Mouse (Mus musculus) ZHBTc4 (cell line): Measurements from ENCODE around the gene Artn.

Experiments used
- DNase-seq: peaks from one replicate; pipeline ENCODE4 v3.0.0-alpha.2; 2011; ENCODE audit warnings: low read depth, low spot score

Gene Artn

DNA sequence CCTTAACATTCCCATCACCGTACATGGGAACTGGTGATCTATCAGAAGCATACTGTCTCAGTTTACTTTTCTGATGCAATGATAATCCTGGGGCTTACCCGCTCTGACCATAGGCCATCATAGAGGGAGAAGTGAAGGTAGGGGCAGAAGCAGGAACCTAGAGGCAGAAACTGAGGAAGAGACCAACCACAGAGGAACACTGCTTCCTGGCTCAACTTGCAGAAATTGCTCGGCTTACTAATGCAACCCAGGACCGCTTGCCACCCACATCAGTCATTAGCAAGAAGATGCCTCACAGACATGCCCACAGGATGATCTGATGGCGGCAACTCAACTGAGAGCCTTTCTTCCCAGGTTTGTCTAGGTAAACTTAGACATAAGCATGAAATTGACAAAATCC lies 10.8 kb downstream of the Artn start:
- no peak for DNase-seq

DNA sequence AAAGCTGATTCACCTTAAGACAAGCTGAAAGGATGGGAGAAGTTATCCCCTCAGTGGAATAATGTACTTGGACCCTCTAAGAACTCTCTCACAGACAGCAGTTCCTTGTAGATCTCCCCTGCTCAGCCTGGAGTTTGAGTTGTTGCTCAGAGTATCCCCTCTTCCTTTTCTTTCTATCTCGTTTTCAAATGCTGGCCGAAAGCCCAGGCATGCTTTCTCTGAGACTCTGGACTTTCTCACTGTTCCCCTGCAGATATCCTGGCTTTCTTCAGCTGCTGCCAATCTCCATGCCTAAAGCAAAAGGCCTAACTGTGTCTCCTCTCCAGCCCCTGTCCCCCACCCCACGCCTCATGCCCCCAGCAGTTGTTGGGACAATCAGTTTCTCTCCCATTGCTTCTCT lies 11.3 kb downstream of the Artn start:
- DNase-seq, result no peak

DNA sequence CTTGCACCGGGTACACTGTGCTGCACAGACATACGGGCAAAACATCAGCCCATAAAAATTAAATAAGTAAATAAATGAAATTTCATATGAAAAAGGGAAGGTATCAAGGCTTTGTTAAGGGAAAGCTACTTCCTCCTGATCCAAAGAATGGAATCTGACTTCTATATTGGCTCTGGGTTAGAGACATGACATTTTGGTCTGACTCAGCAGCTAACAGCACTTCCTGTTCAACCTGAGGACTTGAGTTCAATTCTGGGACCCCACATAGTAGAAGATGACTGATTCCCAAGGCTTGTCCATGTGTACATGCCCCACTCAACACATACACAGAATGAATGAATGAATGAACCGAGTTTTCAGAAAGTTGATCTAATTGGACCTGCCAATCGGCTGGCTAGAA lies 11.7 kb downstream of the Artn start:
- no peak for DNase-seq

DNA sequence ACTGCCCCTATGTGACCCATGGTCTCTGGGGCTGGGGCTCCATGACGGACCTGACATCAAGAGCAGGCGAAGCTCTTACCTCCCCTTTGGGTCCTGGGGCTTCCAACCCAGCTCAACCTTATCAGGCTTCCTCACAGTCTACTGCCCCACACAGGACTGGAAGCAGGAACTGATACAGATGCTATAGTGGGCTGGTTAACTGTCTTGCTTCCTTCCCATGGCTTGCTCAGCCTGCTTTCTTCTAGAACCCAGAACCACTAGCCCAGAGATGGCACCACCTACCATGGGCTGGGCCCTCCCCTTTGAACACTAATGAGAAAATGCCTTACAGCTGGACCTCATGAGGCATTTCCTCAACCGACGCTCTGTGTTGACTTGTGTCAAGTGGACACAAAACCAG lies 12.2 kb downstream of the Artn start:
- DNase-seq, result no peak

DNA sequence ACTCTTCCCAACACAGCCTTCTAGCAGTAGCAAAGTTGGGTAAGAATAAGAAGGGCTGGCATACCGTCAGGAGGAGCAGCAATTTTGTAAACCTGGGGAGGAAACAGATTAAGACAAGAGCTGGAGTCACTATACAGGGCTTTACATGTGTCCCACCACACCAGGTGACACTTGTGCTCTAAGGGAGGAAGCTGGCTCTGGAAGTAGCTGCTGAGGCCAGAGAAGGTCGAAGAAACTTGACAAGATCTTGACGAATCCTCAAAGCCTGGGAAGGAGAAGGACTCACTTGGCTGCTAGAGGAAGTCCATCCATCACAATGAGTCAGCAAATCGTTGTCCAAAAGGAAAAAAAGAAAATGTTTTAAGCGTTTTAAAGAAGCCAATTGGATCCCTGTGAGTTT lies 13.2 kb downstream of the Artn start:
- no peak for DNase-seq

DNA sequence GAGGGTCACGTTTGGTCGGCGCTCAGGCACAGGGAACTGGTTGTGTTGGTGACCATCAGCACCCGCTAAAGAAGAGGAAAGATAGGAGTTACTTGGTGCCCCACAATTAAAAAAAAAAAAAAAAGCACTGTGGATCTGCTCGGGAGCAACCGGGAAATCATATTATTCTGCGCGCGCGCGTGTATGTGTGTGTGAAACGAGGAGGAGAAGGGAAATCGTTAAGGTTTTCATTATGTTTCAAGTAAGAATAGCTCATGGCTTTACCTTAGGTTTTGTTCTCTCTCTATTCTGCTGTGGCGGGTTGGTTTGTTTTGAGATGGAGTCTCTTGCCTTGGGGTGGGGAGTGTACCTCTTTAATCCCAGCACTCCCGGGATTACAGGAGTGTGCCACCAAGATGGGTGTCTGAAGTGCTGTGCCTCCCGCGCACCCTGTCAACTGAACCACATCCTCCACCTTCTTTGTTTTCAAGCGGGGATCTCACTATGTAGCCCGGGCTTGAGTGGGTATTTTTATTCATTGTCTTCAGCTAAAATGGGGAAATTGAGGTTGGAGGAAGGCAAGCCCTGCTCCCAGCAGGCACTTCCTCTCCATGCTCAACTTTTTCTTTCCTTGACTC lies 14.0 kb downstream of the Artn start:
- no peak for DNase-seq

DNA sequence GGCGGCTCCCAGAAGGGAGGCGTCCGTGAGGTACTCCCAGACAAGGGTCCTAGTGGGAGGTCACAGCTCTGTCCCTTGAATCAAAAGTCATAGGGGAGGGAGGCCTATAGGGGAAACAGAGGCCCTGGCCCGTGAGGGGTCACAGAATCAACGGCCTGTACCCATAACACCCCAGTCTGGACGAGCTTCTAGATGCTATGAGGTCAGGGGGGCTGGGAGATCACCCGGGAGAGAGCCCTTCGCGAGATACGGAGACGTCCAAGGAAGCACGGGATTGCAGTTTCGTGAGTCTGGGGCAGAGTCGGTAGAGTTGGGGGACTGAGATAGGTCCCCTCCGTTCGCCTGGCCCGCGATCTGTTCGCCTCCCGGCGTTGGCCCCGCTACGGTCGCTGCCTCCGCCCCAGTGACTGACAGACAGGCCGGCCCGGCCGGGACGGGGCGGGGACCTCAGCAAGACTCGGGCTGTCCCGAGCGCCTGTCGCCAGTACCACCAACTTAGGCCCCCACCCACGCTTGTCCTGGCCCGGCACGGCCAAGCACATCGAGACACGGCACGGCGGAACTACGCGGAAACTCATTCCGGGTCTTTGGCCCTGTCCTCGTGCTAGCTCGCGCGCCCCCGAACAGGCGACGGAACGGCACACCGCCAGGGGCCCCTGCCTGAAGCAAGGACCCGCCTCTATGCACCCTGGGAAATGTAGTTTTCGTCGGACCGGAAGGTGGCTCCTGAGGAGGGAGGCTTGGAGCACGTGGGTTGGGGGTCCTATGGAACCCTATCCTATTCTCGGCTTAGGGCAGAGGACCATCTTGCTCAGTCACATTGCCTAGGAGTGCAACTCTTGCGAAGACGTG lies 14.7 kb downstream of the Artn start, which contains the start of gene Ipo13:
Gene Ipo13 (minus strand): TSS at position 409 of the 852 bp plus-strand sequence.
- peak; percentile 94 for DNase-seq

DNA sequence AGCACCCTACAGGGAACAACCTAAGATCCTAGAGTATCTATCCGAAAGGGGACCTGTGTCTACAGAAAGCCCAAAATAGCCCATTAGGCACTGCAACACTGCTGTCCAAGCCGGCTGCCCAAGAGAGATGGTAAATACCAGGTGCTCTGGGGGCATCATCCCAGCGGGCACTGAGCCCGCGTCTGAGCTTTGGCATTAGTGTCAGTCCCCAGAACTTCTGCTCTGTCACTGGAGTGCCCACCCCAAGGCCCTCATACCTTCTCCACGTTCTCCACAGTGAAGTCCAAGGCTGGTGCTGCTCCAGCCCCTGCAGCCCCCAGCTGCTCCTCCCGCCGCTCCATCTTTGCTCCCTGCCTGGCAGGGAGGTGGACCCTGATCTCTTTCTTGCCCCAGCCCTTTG lies 15.5 kb downstream of the Artn start:
- DNase-seq, result no peak

DNA sequence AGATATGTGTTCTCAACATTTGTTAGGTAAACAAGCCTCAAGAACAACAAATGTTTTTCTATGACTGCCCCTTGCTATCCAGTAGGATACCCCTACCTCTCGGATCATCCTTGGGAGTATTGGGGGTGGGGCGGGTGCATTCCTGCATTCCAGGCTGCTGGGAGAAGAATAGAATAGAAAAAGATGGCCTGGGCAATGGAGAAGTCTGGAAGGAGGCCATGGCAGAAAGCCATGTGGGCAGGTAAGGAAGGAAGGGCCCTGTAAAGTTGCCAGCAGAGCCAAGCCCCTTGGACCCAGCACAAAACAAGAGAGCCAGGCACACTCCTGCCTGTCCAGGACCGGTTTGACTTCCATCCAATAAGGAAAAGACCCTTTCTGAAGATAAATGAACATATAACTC lies 16.1 kb downstream of the Artn start:
- DNase-seq, result peak; percentile 51

DNA sequence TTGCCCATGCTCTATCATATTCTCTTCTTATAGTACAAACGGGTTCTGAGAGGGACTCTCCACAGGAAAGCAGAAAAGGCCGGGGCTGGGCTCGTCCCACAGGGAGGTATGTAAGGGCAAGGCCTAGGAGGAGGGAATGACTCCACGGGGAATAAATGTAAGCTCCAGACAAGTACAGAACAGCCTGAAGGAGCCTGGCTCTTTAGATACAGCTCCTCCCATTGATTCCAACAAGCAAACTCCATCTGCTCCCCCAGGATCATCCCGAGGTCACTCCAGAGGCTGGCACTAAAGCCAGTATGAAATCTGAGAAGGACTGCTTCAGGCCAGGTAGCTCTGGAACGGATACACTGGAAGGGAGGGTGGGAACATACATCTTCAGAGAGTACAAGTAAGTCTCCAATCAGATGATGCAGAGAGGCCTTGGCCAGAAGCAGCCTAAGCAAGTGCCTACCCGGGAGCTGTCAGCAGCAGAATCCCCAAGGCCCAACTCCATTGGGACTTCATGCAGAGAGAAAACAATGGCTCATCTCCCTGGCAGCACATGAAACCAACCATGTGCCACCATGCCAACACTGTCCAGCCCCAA lies 16.8 kb downstream of the Artn start:
- DNase-seq, result no peak

DNA sequence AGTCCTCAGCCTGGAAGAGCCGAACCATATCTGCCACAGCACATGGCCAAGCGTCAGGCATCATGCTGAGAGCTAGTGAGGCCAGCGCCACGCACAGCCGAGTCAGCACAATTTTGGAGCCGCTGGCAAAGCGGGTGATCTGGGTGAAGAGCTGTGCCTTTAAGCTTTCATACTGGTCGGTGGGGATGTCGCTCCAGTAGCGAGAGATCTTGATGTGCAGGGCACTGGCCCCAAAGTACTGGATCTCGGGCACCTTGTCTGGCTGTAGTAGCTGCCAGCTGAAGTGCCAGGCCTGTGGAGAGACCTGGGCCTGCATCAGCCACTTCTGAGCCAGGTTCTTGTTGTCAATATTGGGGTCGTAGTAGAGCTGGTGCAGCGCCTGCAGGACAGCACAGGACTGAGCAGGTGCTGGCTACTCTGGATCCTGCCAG lies 17.4 kb downstream of the Artn start:
- DNase-seq, result no peak

DNA sequence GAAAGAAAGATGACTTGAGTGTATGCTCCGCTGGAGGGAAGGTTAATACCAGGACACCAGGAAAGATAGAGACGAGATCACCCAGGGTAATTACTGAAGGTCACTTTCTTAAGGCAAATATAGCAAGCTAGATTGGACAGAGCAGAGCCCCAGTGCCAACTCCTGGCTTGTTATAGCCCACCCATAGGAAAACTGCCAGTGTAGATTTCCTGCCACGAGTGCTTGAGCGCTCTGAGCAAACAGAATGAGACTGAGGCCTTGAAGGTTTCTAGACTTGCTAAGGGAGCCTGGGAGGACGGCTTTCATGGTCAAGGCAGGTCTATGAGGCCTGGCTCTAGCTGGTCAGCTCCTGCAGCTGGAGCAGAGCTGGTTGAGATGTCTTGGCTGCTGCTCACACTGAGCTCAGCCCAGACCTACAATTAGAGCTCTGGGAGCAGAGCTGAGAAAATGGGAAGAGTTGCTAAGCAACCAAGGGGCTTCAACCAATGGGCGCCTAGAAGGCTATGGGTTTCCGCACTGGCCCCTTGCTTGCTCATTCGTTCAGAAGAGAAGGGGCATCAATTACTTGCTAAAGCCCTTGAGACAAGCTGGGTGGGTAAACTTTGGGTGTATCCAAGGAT lies 20.6 kb downstream of the Artn start:
- DNase-seq, result no peak

DNA sequence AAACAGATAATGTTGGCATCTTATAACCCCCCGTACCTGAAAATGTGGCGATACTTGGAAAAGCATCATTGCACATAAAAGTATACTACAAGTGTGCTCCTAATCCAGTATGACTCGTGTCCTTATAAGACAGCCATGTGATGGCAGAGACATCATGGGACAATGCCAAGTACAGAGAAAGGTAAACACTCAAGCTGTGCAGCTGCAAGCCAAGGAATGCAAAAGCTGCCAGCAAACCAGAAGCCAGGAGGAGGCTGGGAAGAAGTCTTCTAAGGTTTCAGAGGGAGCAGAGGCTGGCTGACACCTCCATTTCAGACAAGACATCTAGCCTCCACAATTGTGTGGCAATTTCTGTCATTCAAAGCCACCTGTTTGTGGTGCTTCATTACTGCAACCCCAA lies 23.4 kb downstream of the Artn start:
- no peak for DNase-seq

DNA sequence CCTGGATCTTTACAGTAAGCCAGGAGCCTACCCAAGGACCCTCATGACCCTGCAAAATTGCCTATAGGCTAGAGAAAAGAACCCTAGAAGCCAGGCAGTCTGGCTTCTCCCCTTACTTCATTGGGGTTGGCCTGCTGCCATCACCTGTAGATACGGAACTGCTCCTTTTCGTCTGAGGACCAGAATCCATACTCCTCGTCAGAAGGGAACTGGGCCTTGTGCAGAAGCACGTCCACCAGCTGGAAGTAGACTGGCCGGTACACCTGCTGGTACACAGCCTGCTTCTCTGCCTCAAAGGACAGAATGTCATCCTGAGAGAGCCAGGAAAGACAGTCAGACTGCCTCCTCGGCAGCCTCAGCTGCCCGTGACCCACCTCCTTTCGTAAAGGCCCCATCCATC lies 24.8 kb downstream of the Artn start:
- DNase-seq, result no peak

DNA sequence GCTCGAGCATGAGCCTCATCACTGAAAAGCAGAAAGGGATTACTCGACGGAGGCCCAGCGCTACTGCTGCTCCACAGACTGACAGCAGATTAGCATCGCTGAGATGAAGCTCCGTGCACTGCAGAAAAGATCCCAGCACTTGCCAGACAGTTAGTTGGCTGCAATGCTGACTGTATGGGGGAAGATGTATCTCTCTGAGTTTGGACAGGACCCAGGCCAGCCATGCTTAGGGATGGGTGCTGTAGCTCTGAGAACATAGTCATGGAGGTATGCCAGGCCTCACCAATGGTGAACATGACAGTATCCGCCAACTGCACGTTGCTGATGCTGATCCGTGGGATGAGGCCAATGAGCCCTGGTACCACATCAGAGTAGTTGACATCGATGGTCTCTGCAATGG lies 25.5 kb downstream of the Artn start:
- no peak for DNase-seq

DNA sequence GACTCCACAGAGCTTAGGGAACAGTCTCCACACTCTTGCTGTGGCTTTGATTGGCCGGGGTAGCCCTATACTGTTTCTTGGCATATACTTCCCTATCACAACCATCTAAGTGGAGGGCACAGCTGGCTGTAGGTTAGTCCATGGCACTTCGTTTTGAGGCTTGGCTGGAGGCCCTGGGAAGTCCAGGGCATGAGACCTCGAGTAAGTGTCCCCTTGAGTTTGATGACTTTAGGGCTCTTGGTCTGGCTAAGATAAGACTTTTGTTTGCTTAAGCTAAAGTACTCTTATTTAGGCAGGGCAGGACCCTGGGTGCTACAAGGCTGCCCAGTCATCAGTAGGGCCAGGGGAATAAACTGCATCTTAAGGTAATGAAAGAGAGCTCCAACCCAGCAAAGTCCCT lies 31.5 kb downstream of the Artn start:
- no peak for DNase-seq

DNA sequence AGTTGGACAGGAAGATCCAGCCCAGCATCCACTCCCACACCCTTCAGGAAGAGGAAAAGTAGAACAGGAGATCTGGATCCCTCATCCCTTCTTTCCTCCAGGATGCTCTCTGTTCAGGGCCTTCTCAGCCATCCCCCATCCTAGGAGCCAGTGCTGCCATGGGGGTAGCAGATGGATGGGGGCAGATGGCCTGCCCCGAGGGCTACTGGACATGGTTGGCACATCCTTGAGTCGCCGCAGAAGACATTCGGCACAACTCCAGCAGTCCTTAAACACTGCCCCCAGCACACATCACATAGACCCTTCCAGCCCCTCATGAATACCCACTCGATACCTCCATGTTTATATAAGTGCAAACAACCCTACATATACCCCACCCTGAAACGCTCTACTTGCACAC lies 33.5 kb downstream of the Artn start:
- no peak for DNase-seq

DNA sequence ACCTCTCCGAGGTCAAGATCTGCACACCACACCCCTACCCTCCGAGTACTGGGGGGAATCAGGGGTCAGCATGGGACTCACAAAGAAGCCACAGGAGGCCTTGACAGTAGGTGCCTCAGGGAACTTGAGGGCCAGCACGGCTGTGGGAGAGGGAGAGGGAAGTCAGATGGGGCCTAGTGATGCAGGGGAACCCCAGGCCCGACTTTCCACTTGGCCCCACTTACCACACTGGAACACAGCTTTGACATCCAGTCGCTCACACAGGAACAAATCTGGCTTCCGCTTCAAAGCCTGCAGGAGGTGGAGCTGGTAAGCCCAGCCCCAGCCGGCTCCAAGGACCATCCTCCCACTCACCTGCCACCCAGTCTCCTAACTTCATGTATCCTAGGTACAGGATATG lies 34.2 kb downstream of the Artn start:
- no peak for DNase-seq

DNA sequence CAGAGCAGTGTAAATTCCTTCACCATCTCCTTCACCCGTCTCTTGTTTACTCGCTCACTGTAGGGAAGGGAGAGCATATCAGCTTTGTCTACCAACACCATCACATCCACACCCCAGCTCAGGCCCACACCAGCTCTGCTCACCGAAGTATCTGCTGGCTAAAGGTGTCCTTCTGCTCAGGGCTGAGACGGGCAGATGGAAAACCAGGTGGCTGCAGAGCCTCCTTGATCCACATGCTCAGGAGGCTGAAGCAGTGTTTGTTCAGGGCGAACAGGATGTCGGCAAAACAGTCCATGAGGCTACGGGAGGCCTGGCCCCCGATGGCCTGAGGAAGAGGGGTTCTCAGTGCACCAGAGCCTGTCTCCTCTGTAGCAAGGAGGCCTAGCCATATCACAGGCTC lies 35.0 kb downstream of the Artn start:
- no peak for DNase-seq

DNA sequence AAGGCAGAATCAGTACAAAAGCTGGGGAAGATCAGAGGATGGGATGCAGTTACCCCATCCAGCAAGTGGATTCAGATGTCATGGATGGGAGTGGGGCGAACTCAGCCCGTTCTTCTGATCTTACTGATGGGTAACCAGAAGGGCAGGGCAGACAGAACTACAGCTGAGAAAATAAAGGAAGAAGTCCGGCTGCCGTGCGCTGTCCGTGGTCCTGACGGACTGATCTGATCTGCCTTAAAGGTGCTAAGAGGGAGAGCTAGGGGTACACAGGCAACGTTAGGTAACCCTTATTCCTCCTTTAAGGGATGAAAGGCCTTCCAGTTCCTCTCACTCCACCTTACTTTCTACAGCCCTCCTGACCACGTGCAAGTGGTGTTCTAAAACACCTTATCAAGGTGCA lies 36.2 kb downstream of the Artn start:
- peak; percentile 71 for DNase-seq

DNA sequence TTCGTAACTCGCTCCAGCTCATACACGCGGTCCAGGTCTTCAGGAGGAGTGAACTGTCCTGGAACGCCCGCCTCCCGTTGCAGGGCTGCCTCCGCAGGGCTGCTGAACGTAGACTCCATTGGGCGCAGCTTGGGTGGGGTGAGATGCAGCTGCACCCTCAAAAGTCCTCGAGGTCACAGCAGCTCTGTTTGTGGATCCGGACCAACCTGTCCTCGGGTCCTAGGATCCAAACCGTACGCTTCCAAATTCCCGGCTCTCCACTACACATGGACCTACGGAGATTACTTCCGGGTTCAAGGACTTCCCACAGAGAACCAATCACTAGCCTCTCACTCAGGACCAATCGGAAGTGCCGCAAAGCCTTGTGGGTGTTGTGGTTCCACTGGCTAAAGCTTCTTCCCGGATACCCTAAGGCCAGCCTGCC lies 37.8 kb downstream of the Artn start, which contains the start of gene Dph2:
Gene Dph2 (minus strand): TSS at position 295 of the 424 bp plus-strand sequence.
- peak; percentile 92 for DNase-seq

DNA sequence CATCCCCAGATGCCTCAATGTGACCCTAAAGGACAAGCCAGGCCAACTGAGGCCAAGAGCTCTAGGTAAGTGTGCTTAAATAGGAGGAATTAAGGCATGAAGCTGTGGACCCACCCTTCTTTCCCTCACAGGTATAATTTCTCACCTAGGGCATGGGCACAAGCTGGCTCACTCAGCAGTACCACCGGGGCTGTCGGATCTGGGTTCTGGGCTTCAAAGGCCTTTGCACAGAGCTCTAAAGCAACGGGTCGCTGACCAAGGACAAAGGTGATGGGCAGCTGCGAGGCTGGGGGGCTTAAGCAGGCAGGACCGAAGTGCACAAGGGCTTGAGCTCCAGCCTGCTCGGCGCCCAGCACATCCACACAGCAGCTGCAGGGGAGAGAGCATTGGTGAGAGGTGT lies 38.8 kb downstream of the Artn start:
- no peak for DNase-seq
